Mouse (Mus musculus) telencephalon, adult 2 months (tissue): Measurements from ENCODE around the gene Sort1.

Experiments
- DNase-seq: peaks from one replicate; pipeline ENCODE4 v3.0.0-alpha.2; 2011; ENCODE audit warnings: low read depth, low spot score

Gene Sort1

GRCm38 (mm10) chr3:108327916-108328315, 44.0 kb downstream of the Sort1 start:
- DNase-seq = no peak

DNA sequence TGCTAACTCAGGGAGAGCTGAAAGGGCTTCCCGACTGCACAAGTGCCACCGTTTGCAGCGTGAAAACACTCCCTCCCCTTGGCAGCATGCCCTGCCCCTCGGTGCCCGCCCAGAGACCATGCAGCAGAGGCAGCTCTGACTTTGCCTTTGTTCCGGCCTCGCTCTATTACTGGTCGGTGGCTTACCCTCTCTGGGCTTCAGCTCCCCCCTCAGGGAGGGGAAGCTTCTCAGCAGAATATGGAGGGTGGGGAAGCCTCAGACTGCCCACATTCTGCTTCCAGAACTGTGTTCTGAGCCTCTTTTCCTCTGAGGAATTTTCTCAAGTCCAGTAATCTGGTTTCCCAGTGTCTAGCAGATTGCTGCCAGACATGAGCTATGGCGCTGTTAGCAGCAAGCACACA, 44.6 kb downstream of the Sort1 start:
- DNase-seq = no peak

DNA sequence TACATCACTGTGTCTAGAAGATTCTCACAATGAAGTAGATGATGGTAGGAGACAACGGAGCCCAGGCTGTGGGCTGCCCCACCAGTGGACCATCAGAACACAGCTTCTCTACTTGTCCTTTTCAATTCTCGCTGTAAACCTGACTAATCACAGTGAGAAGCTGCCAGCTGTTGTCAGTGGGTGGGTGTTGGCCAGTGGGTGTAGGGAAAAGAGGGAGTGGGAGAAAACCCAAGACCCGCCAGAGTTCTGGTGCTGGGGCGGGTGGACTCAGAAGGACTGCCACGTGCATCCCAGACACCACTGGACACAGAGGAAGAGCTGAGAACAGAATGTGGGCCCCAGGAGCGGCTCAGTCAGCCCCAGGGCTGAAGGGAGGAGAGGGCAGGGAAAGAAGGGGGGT, 46.9 kb downstream of the Sort1 start:
- DNase-seq = no peak

- DNase-seq = no peak
These were observed 53.0 kb downstream of the Sort1 start for GRCm38 (mm10) chr3:108336878-108337277.

GRCm38 (mm10) chr3:108341040-108341439, 57.2 kb downstream of the Sort1 start:
- no peak for DNase-seq

GRCm38 (mm10) chr3:108342185-108342584, 58.3 kb downstream of the Sort1 start:
- no peak for DNase-seq

DNA sequence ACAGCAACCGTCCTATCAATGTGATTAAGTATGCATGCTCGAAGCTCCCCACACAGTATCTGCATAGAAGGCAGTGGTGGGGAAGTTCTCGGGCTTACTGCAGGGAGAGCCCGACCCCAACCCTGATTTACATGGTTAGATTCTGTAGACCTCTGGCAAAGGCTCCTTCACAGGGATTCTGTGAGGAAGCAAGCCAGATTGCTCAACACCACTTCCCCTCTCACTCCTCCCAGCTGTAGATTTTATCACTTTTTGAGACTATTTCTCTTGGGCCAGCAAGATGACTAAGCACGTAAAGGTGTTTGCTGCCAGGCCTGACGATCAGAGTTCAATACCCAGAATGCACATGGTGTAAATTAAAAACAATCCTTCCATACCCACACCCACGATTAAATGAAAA, 62.0 kb downstream of the Sort1 start:
- no peak for DNase-seq

- DNase-seq = no peak
These were observed 64.5 kb downstream of the Sort1 start for GRCm38 (mm10) chr3:108348376-108348775.

DNA sequence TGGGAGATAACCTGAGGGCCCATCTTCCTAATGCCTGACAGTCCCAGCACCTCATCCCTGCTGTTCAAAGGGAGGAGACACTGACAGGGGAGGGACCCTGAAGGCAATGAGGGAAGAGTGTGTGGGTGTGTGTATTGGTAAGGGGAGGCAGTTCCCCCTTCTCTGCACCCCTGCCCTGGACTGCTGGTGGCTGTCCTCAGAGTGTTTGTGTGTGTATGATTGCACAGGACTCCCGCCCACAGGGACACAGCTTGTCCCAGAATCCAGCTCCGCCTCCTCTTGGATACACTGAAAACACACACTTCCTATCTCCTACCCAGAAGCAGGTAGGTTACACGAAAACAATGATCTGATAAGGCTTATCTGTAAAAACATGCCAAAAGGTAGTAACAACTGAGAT, 71.4 kb downstream of the Sort1 start:
- no peak for DNase-seq

- DNase-seq = no peak
These were observed 73.2 kb downstream of the Sort1 start for GRCm38 (mm10) chr3:108357051-108357450.

- DNase-seq = peak; percentile 91
These were observed 74.6 kb downstream of the Sort1 start for GRCm38 (mm10) chr3:108358445-108358844.

GRCm38 (mm10) chr3:108360894-108361293, 77.0 kb downstream of the Sort1 start:
- DNase-seq = no peak

DNA sequence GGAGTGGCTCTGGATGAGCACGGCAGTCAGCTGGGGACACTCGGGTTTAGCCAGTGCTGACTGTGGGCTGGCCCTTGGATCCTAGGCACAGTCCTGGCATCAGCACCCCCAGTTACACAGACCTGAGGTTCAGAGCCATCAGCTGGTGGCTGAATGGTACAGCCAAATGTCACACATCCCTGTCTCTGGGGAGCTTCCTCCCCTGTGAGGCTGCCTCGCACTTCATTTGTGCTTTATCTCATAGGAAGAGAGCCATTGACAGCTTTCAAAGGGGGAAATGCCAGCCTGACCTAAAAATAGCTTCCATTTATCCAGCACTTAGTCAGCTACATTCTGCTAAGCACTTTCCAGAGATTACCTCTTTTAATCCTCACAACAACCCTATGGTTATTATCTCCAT, 79.7 kb downstream of the Sort1 start:
- no peak for DNase-seq

DNA sequence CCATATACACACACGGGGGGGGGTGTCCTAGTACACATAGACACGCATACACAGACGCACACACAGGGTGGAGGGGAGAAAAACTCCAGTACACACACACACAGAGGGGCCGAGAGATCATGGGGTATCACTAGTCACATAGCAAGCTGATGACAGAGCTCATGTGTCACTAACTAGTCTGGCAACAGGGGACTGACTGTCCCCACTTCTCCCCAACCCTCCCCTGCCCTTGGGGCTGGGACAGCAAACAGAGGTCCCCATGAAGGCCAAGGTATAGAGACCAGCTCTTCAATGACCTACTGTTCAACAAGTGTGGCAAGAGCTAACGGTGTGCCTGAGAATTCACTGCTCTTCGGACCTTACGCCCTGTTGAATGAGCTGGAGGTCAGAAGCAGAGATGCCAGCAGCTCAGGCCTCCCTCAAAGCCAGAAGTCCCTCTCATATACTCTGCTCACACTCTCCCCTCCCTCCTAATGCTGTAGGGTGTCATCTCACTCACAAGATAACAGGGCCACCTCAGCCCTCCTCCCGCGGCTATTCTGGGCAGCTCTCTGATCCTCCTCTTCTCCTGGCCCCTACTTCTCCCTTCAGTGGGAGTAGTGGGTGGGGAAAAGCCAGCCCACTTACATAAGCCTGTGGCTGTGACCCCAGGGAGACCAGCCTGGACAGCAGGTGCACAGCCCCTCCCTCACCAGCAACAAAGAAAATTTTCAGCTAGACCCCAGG, 80.6 kb downstream of the Sort1 start, which contains the start of gene Mybphl:
Gene Mybphl, plus strand, starts transcription at position 642 of the 726 bp plus-strand sequence.
- no peak for DNase-seq

DNA sequence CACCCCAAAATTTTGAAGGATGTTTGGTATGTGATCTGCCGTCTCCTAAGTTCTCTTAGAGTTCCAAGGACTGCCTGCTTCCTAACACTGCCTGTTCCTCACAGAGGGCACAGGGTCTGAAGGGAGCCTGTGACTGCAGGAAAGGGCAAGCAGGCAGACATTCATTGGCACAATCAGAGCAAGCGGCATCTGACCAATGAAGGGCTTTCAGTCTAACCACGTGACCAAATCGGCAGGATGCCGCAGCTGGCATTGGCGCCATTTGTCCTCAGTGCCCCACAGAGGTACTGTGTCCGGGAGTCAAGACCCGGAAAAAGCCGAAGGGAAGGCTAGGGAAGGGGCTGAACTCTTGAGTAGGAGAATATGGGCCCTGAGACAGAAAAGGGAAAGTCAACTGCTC, 83.3 kb downstream of the Sort1 start:
- no peak for DNase-seq

- DNase-seq = no peak
These were observed 83.9 kb downstream of the Sort1 start for GRCm38 (mm10) chr3:108367828-108368227.

GRCm38 (mm10) chr3:108368721-108369120, 84.8 kb downstream of the Sort1 start:
- no peak for DNase-seq

- DNase-seq = no peak
These were observed 88.4 kb downstream of the Sort1 start for GRCm38 (mm10) chr3:108372274-108372673.

GRCm38 (mm10) chr3:108372691-108373090, 88.8 kb downstream of the Sort1 start:
- DNase-seq = no peak

GRCm38 (mm10) chr3:108378875-108379663, 95.2 kb downstream of the Sort1 start:
- no peak for DNase-seq

DNA sequence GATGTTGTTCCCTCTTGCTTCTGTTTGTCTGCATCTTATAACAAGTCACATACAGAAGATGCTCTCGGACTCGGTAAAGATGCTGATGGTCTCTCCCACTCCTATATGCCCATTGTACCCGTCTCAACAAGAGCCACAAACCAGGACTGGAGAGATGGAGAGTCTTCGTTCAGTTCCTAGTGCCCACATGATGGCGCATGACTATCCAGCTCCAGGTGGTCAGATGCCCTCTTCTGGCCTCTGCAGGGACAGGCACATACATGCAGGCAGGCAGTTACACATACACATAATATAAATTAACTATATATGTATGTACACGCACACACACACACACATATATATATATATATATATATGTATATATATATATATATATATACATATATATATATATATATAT, 96.8 kb downstream of the Sort1 start:
- DNase-seq = no peak

- peak; percentile 64 for DNase-seq
These were observed 98.3 kb downstream of the Sort1 start for GRCm38 (mm10) chr3:108381945-108382875.
